Mouse (Mus musculus) embryonic facial prominence, embryonic 12.5 days (tissue): ENCODE data around the gene Cutc. TPM values are rescaled to one million over a fixed set of nuclear protein-coding genes. Genes with fewer than 3 reads are reported as not detected.

Experiments
- ATAC-seq: fragments of 200-750 bp; cut with Nextera tagmentation; 2 replicates; pipeline ENCODE4 v1.8.0; 2017; ENCODE audit not compliant: insufficient number of reproducible peaks, insufficient read depth, low FRiP score, low TSS enrichment
- H3K27ac ChIP-seq: fragments of 300-500 bp; sonication (generic); 2 replicates; pipeline ENCODE4 v1.5.1; 2016; ENCODE audit warnings: mild to moderate bottlenecking
- H3K27me3 ChIP-seq: fragments of 300-500 bp; sonication (generic); 2 replicates; pipeline ENCODE4 v1.6.1; 2016; ENCODE audit warnings: mild to moderate bottlenecking, moderate library complexity
- H3K36me3 ChIP-seq: fragments of 300-500 bp; sonication (generic); 2 replicates; pipeline ENCODE4 v1.6.1; 2016; ENCODE audit warnings: mild to moderate bottlenecking
- H3K4me1 ChIP-seq: fragments of 300-500 bp; sonication (generic); 2 replicates; pipeline ENCODE4 v1.6.1; 2016
- H3K4me2 ChIP-seq: fragments of 300-500 bp; sonication (generic); replicated peaks from 2 replicates; pipeline ENCODE4 v1.6.1; 2016; ENCODE audit warnings: mild to moderate bottlenecking, moderate library complexity
- H3K4me3 ChIP-seq: fragments of 300-500 bp; sonication (generic); 2 replicates; pipeline ENCODE4 v1.5.1; 2016; ENCODE audit warnings: mild to moderate bottlenecking
- H3K9ac ChIP-seq: fragments of 300-500 bp; sonication (generic); 2 replicates; pipeline ENCODE4 v1.6.1; 2016; ENCODE audit warnings: mild to moderate bottlenecking, moderate library complexity
- H3K9me3 ChIP-seq: fragments of 300-500 bp; sonication (generic); 2 replicates; pipeline ENCODE4 v1.6.1; 2016; ENCODE audit warnings: mild to moderate bottlenecking, moderate library complexity
- WGBS: fragments of 180-500 bp; shearing (Covaris S2); methylation state at CpG from one replicate; pipeline ENCODE4 v1.1.7; 2016; 5-methylcytosine and 5-hydroxymethylcytosine counted together
- polyA plus RNA-seq: library from polyadenylated mRNA; unstranded; fragments of >200 nt; fragmentation: Nextera tagmentation; extraction: Ambion mirVana; gene quantifications from 2 replicates; pipeline ENCODE4 v1.2.1, GENCODE M21; 2016

Gene Cutc
- polyA plus RNA-seq, 1 experiment from 2014 or later = 13.0 TPM

GRCm38 (mm10) chr19:43776561-43776960, 23.8 kb downstream of the Cutc start:
- WGBS = 80% methylated on average over 4 of the region's 4 CpGs
- H3K27me3 ChIP-seq = no peaks in the 10 kb centered on the region
- H3K9ac ChIP-seq = no peak overlapping the region
- no peak overlapping the region for H3K4me3 ChIP-seq
- ATAC-seq = no peak
- H3K4me2 ChIP-seq = no peak overlapping the region
- H3K36me3 ChIP-seq = no peaks in the 10 kb centered on the region
- no peaks in the 10 kb centered on the region for H3K9me3 ChIP-seq
- H3K4me1 ChIP-seq = no peaks in the 10 kb centered on the region
- H3K27ac ChIP-seq = no peak overlapping the region

- WGBS = 70% methylated on average over 2 of the region's 2 CpGs
- ATAC-seq = no peak
- H3K4me3 ChIP-seq = no peak overlapping the region
- H3K9me3 ChIP-seq = no peaks in the 10 kb centered on the region
- no peak overlapping the region for H3K9ac ChIP-seq
- H3K27me3 ChIP-seq = no peaks in the 10 kb centered on the region
- H3K36me3 ChIP-seq = no peaks in the 10 kb centered on the region
- no peaks in the 10 kb centered on the region for H3K4me1 ChIP-seq
- H3K4me2 ChIP-seq = no peak overlapping the region
- H3K27ac ChIP-seq = no peak overlapping the region
Measured at GRCm38 (mm10) chr19:43777308-43777707, 24.5 kb downstream of the Cutc start.

- Histone ChIP-seq H3K4me2 (no peak overlapping the region), H3K27ac (no peak overlapping the region), H3K36me3 (no peaks in the 10 kb centered on the region), H3K9ac (no peak overlapping the region), H3K4me3 (no peak overlapping the region), H3K4me1 (no peaks in the 10 kb centered on the region), H3K27me3 (no peaks in the 10 kb centered on the region), H3K9me3 (no peaks in the 10 kb centered on the region)
- no peak for ATAC-seq
- 75% methylated on average over 5 of the region's 5 CpGs for whole genome bisulfite sequencing
Measured at GRCm38 (mm10) chr19:43780391-43780790, 27.6 kb downstream of the Cutc start.

- no peak for ATAC-seq
- WGBS = 77% methylated on average over 3 of the region's 3 CpGs
- Histone ChIP-seq H3K4me3 (no peak within 1 kb of the TSS), H3K27me3 (no peaks in the 10 kb centered on the region), H3K4me1 (no peaks in the 10 kb centered on the region), H3K9ac (no peak within 1 kb of the TSS), H3K27ac (no peak within 1 kb of the TSS), H3K9me3 (no peaks in the 10 kb centered on the region), H3K36me3 (no peaks in the 10 kb centered on the region), H3K4me2 (no peak within 1 kb of the TSS)
Measured at GRCm38 (mm10) chr19:43781980-43782379, 29.2 kb downstream of the Cutc start, which contains the start of gene Abcc2. Gene Abcc2, plus strand, starts transcription at chr19:43782192.

GRCm38 (mm10) chr19:43784761-43785160, 32.0 kb downstream of the Cutc start:
- H3K9ac ChIP-seq = no peak overlapping the region
- H3K27me3 ChIP-seq = no peaks in the 10 kb centered on the region
- ATAC-seq = no peak
- no peaks in the 10 kb centered on the region for H3K9me3 ChIP-seq
- no peak overlapping the region for H3K27ac ChIP-seq
- 83% methylated on average over 8 of the region's 8 CpGs for WGBS
- H3K4me2 ChIP-seq = no peak overlapping the region
- H3K4me1 ChIP-seq = no peaks in the 10 kb centered on the region
- H3K36me3 ChIP-seq = no peaks in the 10 kb centered on the region
- no peak overlapping the region for H3K4me3 ChIP-seq

- Histone ChIP-seq H3K4me3 (no peak overlapping the region), H3K4me1 (no peaks in the 10 kb centered on the region), H3K27me3 (no peaks in the 10 kb centered on the region), H3K27ac (no peak overlapping the region), H3K36me3 (no peaks in the 10 kb centered on the region), H3K9ac (no peak overlapping the region), H3K9me3 (no peaks in the 10 kb centered on the region), H3K4me2 (no peak overlapping the region)
- 80% methylated on average over 13 of the region's 13 CpGs for WGBS
- ATAC-seq = no peak
Measured at GRCm38 (mm10) chr19:43786249-43787026, 33.6 kb downstream of the Cutc start.

GRCm38 (mm10) chr19:43789817-43790216, 37.0 kb downstream of the Cutc start:
- Histone ChIP-seq H3K27me3 (no peaks in the 10 kb centered on the region), H3K36me3 (no peaks in the 10 kb centered on the region), H3K27ac (no peak overlapping the region), H3K4me2 (no peak overlapping the region), H3K9me3 (no peaks in the 10 kb centered on the region), H3K4me1 (no peaks in the 10 kb centered on the region), H3K4me3 (no peak overlapping the region), H3K9ac (no peak overlapping the region)
- WGBS = 89% methylated on average over 7 of the region's 7 CpGs
- ATAC-seq = no peak

- H3K9me3 ChIP-seq = no peaks in the 10 kb centered on the region
- H3K27me3 ChIP-seq = no peaks in the 10 kb centered on the region
- 90% methylated on average over 4 of the region's 4 CpGs for WGBS
- no peaks in the 10 kb centered on the region for H3K4me1 ChIP-seq
- H3K4me2 ChIP-seq = no peak overlapping the region
- H3K36me3 ChIP-seq = no peaks in the 10 kb centered on the region
- H3K27ac ChIP-seq = no peak overlapping the region
- H3K4me3 ChIP-seq = no peak overlapping the region
- ATAC-seq = no peak
- no peak overlapping the region for H3K9ac ChIP-seq
Measured at GRCm38 (mm10) chr19:43792537-43792936, 39.7 kb downstream of the Cutc start.

- H3K4me2 ChIP-seq = no peak overlapping the region
- H3K27ac ChIP-seq = no peak overlapping the region
- no peaks in the 10 kb centered on the region for H3K36me3 ChIP-seq
- no peaks in the 10 kb centered on the region for H3K9me3 ChIP-seq
- no peak overlapping the region for H3K9ac ChIP-seq
- H3K4me1 ChIP-seq = no peaks in the 10 kb centered on the region
- no peaks in the 10 kb centered on the region for H3K27me3 ChIP-seq
- H3K4me3 ChIP-seq = no peak overlapping the region
- WGBS = 88% methylated on average over 1 of the region's 1 CpGs
- ATAC-seq = no peak
Measured at GRCm38 (mm10) chr19:43793951-43794350, 41.2 kb downstream of the Cutc start.

- no peaks in the 10 kb centered on the region for H3K4me1 ChIP-seq
- no peak overlapping the region for H3K4me3 ChIP-seq
- no peak overlapping the region for H3K9ac ChIP-seq
- no peak overlapping the region for H3K27ac ChIP-seq
- no peak overlapping the region for H3K4me2 ChIP-seq
- H3K36me3 ChIP-seq = no peaks in the 10 kb centered on the region
- no peak for ATAC-seq
- H3K27me3 ChIP-seq = no peaks in the 10 kb centered on the region
- 87% methylated on average over 8 of the region's 8 CpGs for WGBS
- no peaks in the 10 kb centered on the region for H3K9me3 ChIP-seq
Measured at GRCm38 (mm10) chr19:43795511-43795910, 42.7 kb downstream of the Cutc start.

GRCm38 (mm10) chr19:43797216-43797615, 44.4 kb downstream of the Cutc start:
- Histone ChIP-seq H3K9ac (no peak overlapping the region), H3K4me1 (no peaks in the 10 kb centered on the region), H3K9me3 (no peaks in the 10 kb centered on the region), H3K27ac (no peak overlapping the region), H3K36me3 (no peaks in the 10 kb centered on the region), H3K27me3 (no peaks in the 10 kb centered on the region), H3K4me3 (no peak overlapping the region), H3K4me2 (no peak overlapping the region)
- WGBS = 81% methylated on average over 5 of the region's 5 CpGs
- ATAC-seq = no peak

GRCm38 (mm10) chr19:43801427-43802051, 48.7 kb downstream of the Cutc start:
- ATAC-seq = no peak
- no peak overlapping the region for H3K27ac ChIP-seq
- WGBS = 81% methylated on average over 9 of the region's 9 CpGs
- no peak overlapping the region for H3K9ac ChIP-seq
- no peaks in the 10 kb centered on the region for H3K27me3 ChIP-seq
- no peaks in the 10 kb centered on the region for H3K36me3 ChIP-seq
- H3K4me1 ChIP-seq = no peaks in the 10 kb centered on the region
- no peak overlapping the region for H3K4me2 ChIP-seq
- H3K4me3 ChIP-seq = no peak overlapping the region
- H3K9me3 ChIP-seq = no peaks in the 10 kb centered on the region
